Mouse (Mus musculus) limb, embryonic 12.5 days (tissue): ENCODE results near the gene Lbhd1. TPM values are rescaled to one million over a fixed set of nuclear protein-coding genes. Genes with fewer than 3 reads are reported as not detected.

Experiments used
- ATAC-seq: fragments of 200-750 bp; cut with Nextera tagmentation; 2 replicates; pipeline ENCODE4 v1.8.0; 2017; ENCODE audit warnings: low read depth, moderate TSS enrichment; ENCODE audit not compliant: insufficient number of reproducible peaks, insufficient read depth, low FRiP score, low TSS enrichment
- H3K27ac ChIP-seq: fragments of 300-500 bp; sonication (generic); 2 replicates; pipeline ENCODE4 v1.5.1; 2016; ENCODE audit warnings: mild to moderate bottlenecking, moderate library complexity
- H3K27me3 ChIP-seq: fragments of 300-500 bp; sonication (generic); 2 replicates; pipeline ENCODE4 v1.6.1; 2016; ENCODE audit warnings: mild to moderate bottlenecking, moderate library complexity
- H3K36me3 ChIP-seq: fragments of 300-500 bp; sonication (generic); 2 replicates; pipeline ENCODE4 v1.6.1; 2016; ENCODE audit warnings: mild to moderate bottlenecking, moderate library complexity
- H3K4me1 ChIP-seq: fragments of 300-500 bp; sonication (generic); replicated peaks from 2 replicates; pipeline ENCODE4 v1.6.1; 2016
- H3K4me2 ChIP-seq: fragments of 300-500 bp; sonication (generic); 2 replicates; pipeline ENCODE4 v1.6.1; 2016; ENCODE audit warnings: mild to moderate bottlenecking, moderate library complexity
- H3K4me3 ChIP-seq: fragments of 300-500 bp; sonication (generic); replicated peaks from 2 replicates; pipeline ENCODE4 v1.5.1; 2016; ENCODE audit warnings: mild to moderate bottlenecking
- H3K9ac ChIP-seq: fragments of 300-500 bp; sonication (generic); replicated peaks from 2 replicates; pipeline ENCODE4 v1.6.1; 2016; ENCODE audit warnings: mild to moderate bottlenecking, moderate library complexity
- H3K9me3 ChIP-seq: fragments of 300-500 bp; sonication (generic); 2 replicates; pipeline ENCODE4 v1.6.1; 2016; ENCODE audit warnings: mild to moderate bottlenecking, moderate library complexity
- WGBS: fragments of 180-500 bp; shearing (Covaris S2); methylation state at CpG from one replicate; pipeline ENCODE4 v1.1.7; 2016; 5-methylcytosine and 5-hydroxymethylcytosine counted together
- microRNA-seq: library from miRNA; unstranded; fragments of <30 nt; microRNA quantifications from one replicate; pipeline ENCODE4, GENCODE M21; 2017
- polyA plus RNA-seq: library from polyadenylated mRNA; unstranded; fragments of >200 nt; fragmentation: Nextera tagmentation; extraction: Ambion mirVana; gene quantifications from 2 replicates; pipeline ENCODE4 v1.2.1, GENCODE M21; 2016

The Lbhd1 gene
- polyA plus RNA-seq, 1 experiment from 2014 or later = 112 TPM

DNA sequence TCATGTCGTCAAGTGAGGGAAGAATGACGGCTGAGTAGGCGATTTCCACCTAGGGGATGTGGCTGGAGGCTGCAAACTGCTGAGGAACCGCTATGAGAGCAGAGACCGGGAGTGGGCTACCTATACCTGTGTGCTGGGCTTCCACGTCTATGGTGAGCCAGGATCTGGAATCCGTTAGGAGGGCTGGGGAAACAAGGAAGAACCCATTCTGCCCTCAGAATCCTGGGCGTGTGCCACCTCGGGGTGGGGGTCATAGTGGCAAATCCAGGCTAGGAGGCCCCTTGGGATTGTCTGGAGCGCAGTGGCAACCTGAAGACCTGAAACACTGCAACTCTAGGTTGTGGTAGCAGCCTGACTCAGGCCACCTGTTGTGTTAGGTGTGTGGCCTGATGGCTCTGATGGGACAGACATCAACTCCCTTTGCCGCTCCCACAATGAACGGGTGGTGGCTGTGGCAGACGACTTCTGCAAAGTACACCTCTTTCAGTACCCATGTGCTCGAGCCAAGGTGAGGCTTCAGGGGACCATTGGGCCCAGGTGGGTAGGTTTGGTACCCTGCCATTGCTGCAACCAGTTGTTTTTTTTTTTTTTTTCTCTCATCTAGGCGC lies 57.1 kb downstream of the Lbhd1 start:
- H3K27me3 ChIP-seq = no peaks in the 10 kb centered on the region
- H3K36me3 ChIP-seq = peaks cover 71% of the 10 kb centered on the region
- H3K27ac ChIP-seq = peak overlapping the region; percentile 99
- peaks cover 34% of the 10 kb centered on the region for H3K4me1 ChIP-seq
- H3K9me3 ChIP-seq = no peaks in the 10 kb centered on the region
- H3K9ac ChIP-seq = peak overlapping the region; percentile 98; the same call in 1 of the 2 replicates
- H3K4me2 ChIP-seq = peak overlapping the region; percentile 66
- H3K4me3 ChIP-seq = peak overlapping the region; percentile 74
- WGBS = 77% methylated on average over 15 of the region's 15 CpGs
- no peak for ATAC-seq

DNA sequence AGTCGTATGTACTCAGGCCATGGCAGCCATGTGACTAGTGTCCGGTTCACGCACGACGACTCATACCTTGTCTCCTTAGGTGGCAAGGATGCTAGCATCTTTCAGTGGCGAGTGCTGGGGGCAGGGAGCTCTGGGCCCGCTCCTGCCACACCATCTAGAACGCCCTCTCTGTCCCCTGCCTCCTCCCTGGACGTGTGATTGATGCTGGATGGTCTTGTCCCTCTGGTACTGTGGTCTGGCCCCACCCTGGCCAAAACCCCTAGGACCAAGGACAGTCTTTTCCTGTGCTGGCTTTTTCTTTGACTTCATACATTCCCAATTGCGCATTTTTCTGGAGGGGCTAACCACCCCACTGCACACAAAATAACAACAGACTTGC lies 57.6 kb downstream of the Lbhd1 start:
- peak overlapping the region; percentile 66 for H3K4me2 ChIP-seq
- H3K9me3 ChIP-seq = no peaks in the 10 kb centered on the region
- H3K27ac ChIP-seq = peak overlapping the region; percentile 99
- 31% methylated on average over 10 of the region's 10 CpGs for WGBS
- peak overlapping the region; percentile 74 for H3K4me3 ChIP-seq
- peaks cover 71% of the 10 kb centered on the region for H3K36me3 ChIP-seq
- H3K4me1 ChIP-seq = peaks cover 34% of the 10 kb centered on the region
- ATAC-seq = peak; percentile 23
- peak overlapping the region; percentile 98 for H3K9ac ChIP-seq
- no peaks in the 10 kb centered on the region for H3K27me3 ChIP-seq

DNA sequence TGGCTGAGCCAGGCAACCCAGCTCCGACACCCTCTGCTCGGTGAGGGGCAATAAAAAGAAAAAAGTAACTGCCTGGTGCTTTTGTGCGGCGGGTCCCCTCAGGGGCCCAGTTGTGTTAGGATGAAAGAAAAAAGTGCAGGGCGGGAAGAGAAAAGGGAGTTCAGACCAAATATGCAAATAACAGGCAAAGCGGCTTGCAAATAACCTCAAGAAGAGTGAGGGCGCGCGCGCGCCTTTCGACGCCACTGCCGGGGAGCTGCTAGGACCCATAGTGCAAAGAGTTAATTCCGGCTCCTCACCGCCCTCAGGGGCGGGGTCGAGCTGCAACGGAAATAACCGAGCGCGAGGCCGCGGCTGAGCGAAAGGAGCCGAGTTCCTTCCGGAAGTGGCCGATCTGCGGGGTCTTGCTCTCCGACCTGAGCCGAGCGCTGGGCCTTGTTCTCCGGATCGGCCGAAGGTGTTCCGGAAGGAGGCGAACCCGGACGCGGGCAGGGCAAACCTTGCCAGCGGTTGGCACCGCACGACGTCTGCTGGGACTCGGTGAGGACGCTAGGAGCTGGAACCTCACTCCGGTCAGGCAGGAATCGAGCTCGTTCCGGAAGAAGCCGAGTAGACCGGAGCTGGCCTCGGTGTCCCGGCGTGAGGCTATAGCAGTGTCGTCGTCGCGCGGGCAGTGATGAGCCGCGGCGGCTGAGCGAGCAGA lies 58.1 kb downstream of the Lbhd1 start, which contains the start of gene Mta2:
Gene Mta2, plus strand, starts transcription at position 361 of the 703 bp plus-strand sequence.
- Histone ChIP-seq H3K27ac (peak within 1 kb of the TSS; percentile 99), H3K9me3 (no peaks in the 10 kb centered on the region), H3K9ac (peak within 1 kb of the TSS; percentile 98), H3K4me2 (peak within 1 kb of the TSS; percentile 66), H3K4me3 (peak within 1 kb of the TSS; percentile 74), H3K36me3 (peaks cover 71% of the 10 kb centered on the region), H3K27me3 (no peaks in the 10 kb centered on the region), H3K4me1 (peaks cover 34% of the 10 kb centered on the region)
- under 1% methylated on average over 64 of the region's 64 CpGs for WGBS
- peak; percentile 93 for ATAC-seq

Small RNA genes within 50 kb of the gene (microRNA-seq; reads per million reads assigned to microRNA genes)
- gene Mir5136 = not detected

Other genes with a start within 250 kb of the Lbhd1 start
- 0.41 and 0.47 TPM in 2 replicates for gene Chrm1, start 219.9 kb upstream of the Lbhd1 start, polyA plus RNA-seq
- 114 and 115 TPM in 2 replicates for gene Slc3a2, start 160.4 kb upstream of the Lbhd1 start, polyA plus RNA-seq
- gene Wdr74, start 147.9 kb upstream of the Lbhd1 start, polyA plus RNA-seq = 92.4 and 96.6 TPM in 2 replicates
- gene 1700092M07Rik, start 143.0 kb upstream of the Lbhd1 start, polyA plus RNA-seq = 2.7 and 3.5 TPM in 2 replicates
- gene Stx5a, start 142.3 kb upstream of the Lbhd1 start, polyA plus RNA-seq = 168 and 169 TPM in 2 replicates
- 219 and 237 TPM in 2 replicates for gene Nxf1, start 126.7 kb upstream of the Lbhd1 start, polyA plus RNA-seq
- gene Tmem223, start 112.7 kb upstream of the Lbhd1 start, polyA plus RNA-seq = 206 and 215 TPM in 2 replicates
- gene Tmem179b, start 109.3 kb upstream of the Lbhd1 start, polyA plus RNA-seq = 50.2 and 51.5 TPM in 2 replicates
- 38.8 and 41.8 TPM in 2 replicates for gene Taf6l, start 97.3 kb upstream of the Lbhd1 start, polyA plus RNA-seq
- gene Polr2g, start 85.2 kb upstream of the Lbhd1 start, polyA plus RNA-seq = 174 and 189 TPM in 2 replicates
- 6.1 and 6.2 TPM in 2 replicates for gene Zbtb3, start 81.2 kb upstream of the Lbhd1 start, polyA plus RNA-seq
- 70.3 and 77.2 TPM in 2 replicates for gene Ttc9c, start 64.4 kb upstream of the Lbhd1 start, polyA plus RNA-seq
- gene Hnrnpul2, start 63.7 kb upstream of the Lbhd1 start, polyA plus RNA-seq = 6.0 and 6.7 TPM in 2 replicates
- not detected in 2 replicates for gene AC129217.1, start 54.0 kb upstream of the Lbhd1 start, polyA plus RNA-seq
- 43.1 and 43.2 TPM in 2 replicates for gene Bscl2, start 46.3 kb upstream of the Lbhd1 start, polyA plus RNA-seq
- 10.7 and 12.0 TPM in 2 replicates for gene Gng3, start 44.5 kb upstream of the Lbhd1 start, polyA plus RNA-seq
- gene Lrrn4cl, start 33.0 kb upstream of the Lbhd1 start, polyA plus RNA-seq = 0.24 and 0.58 TPM in 2 replicates
- gene Ubxn1, start 12.2 kb upstream of the Lbhd1 start, polyA plus RNA-seq = 184 and 185 TPM in 2 replicates
- gene Uqcc3, start 2.8 kb upstream of the Lbhd1 start, polyA plus RNA-seq = 64.0 and 66.0 TPM in 2 replicates
- gene Gm49403, start 198 bp downstream of the Lbhd1 start, polyA plus RNA-seq = not detected in 2 replicates
- gene 1810009A15Rik, start 5.1 kb downstream of the Lbhd1 start, polyA plus RNA-seq = 112 and 114 TPM in 2 replicates
- gene Gm49416, start 5.2 kb downstream of the Lbhd1 start, polyA plus RNA-seq = not detected in 2 replicates
- gene Ints5, start 9.3 kb downstream of the Lbhd1 start, polyA plus RNA-seq = 48.9 and 51.3 TPM in 2 replicates
- gene Ganab, start 14.3 kb downstream of the Lbhd1 start, polyA plus RNA-seq = 116 and 117 TPM in 2 replicates
- 53.5 and 53.6 TPM in 2 replicates for gene B3gat3, start 36.6 kb downstream of the Lbhd1 start, polyA plus RNA-seq
- 2.4 and 2.6 TPM in 2 replicates for gene Rom1, start 45.6 kb downstream of the Lbhd1 start, polyA plus RNA-seq
- gene Eml3, start 45.8 kb downstream of the Lbhd1 start, polyA plus RNA-seq = 34.6 and 34.9 TPM in 2 replicates
- 227 and 231 TPM in 2 replicates for gene Mta2, start 58.1 kb downstream of the Lbhd1 start, polyA plus RNA-seq
- gene Tut1, start 70.1 kb downstream of the Lbhd1 start, polyA plus RNA-seq = 37.9 and 39.7 TPM in 2 replicates
- gene Eef1g, start 83.3 kb downstream of the Lbhd1 start, polyA plus RNA-seq = 472 and 476 TPM in 2 replicates
- 20.5 and 24.1 TPM in 2 replicates for gene Ahnak, start 105.6 kb downstream of the Lbhd1 start, polyA plus RNA-seq
- not detected in 2 replicates for gene Scgb1a1, start 204.2 kb downstream of the Lbhd1 start, polyA plus RNA-seq